Mouse (Mus musculus) spleen, adult 2 months (tissue): ENCODE measurements around the gene 3425401B19Rik.

Experiments used
- CTCF ChIP-seq: fragments of 200-500 bp; IDR thresholded peaks from 2 replicates; pipeline ENCODE4 v1.5.1; 2011; ENCODE audit warnings: mild to moderate bottlenecking, inconsistent platforms; ENCODE audit not compliant: insufficient read depth, insufficient read length, insufficient replicate concordance; ENCODE audit errors: extremely low read depth
- POLR2A ChIP-seq: fragments of 200-500 bp; IDR thresholded peaks from 2 replicates; pipeline ENCODE4 v1.6.1; 2011; ENCODE audit warnings: low read depth, low read length, inconsistent platforms

DNA sequence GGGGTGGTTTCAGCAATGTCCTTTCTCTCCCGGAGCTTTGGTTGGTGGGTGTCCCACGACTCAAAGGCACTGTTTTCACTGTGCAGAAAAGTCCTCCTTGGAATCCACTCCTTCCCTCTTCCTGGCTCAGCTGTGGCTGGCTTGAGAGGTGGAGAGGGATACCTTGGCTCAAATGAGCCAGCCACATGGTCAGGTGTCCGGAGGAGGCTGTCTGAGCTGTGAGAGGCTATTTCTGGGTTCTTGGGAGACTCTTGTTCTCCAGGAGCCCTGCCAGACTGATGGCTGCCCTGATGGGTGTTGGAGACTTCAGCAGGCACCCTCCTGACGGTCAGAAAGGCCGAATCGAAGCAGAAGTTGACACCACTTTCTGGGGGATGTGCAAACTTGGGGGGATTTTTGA lies 22.0 kb downstream of the 3425401B19Rik start:
- TF ChIP-seq CTCF (no peak), POLR2A (no peak)
